Mouse (Mus musculus) lung, embryonic 15.5 days (tissue): ENCODE results near the gene Bcl9. TPM values are rescaled to one million over a fixed set of nuclear protein-coding genes. Genes with fewer than 3 reads are reported as not detected.
A peak's percentile ranks its signal among the peaks of the same experiment; 100 is the strongest.

Experiments
- ATAC-seq: fragments of 200-750 bp; cut with Nextera tagmentation; 2 replicates; pipeline ENCODE4 v1.8.0; 2017; ENCODE audit warnings: moderate number of reproducible peaks, borderline replicate concordance; ENCODE audit not compliant: low FRiP score, low TSS enrichment; ENCODE audit errors: extremely low read depth
- H3K27ac ChIP-seq: fragments of 300-500 bp; sonication (generic); 2 replicates; pipeline ENCODE4 v1.5.1; 2015; ENCODE audit warnings: moderate library complexity, mild to moderate bottlenecking, inconsistent platforms
- H3K27me3 ChIP-seq: fragments of 300-500 bp; sonication (generic); 2 replicates; pipeline ENCODE4 v1.6.1; 2015; ENCODE audit warnings: inconsistent platforms
- H3K36me3 ChIP-seq: fragments of 300-500 bp; sonication (generic); 2 replicates; pipeline ENCODE4 v1.6.1; 2015; ENCODE audit warnings: inconsistent platforms
- H3K4me1 ChIP-seq: fragments of 300-500 bp; sonication (generic); 2 replicates; pipeline ENCODE4 v1.6.1; 2015; ENCODE audit warnings: inconsistent platforms
- H3K4me2 ChIP-seq: fragments of 300-500 bp; sonication (generic); 2 replicates; pipeline ENCODE4 v1.6.1; 2015; ENCODE audit warnings: inconsistent platforms, mild to moderate bottlenecking, moderate library complexity
- H3K4me3 ChIP-seq: fragments of 300-500 bp; sonication (generic); 2 replicates; pipeline ENCODE4 v1.5.1; 2015; ENCODE audit warnings: mild to moderate bottlenecking, inconsistent platforms
- H3K9ac ChIP-seq: fragments of 300-500 bp; sonication (generic); 2 replicates; pipeline ENCODE4 v1.6.1; 2015; ENCODE audit warnings: inconsistent platforms
- H3K9me3 ChIP-seq: fragments of 300-500 bp; sonication (generic); 2 replicates; pipeline ENCODE4 v1.6.1; 2016; ENCODE audit warnings: inconsistent platforms
- WGBS: fragments of 180-500 bp; shearing (Covaris S2); methylation state at CpG from one replicate; pipeline ENCODE4 v1.1.7; 2015; 5-methylcytosine and 5-hydroxymethylcytosine counted together
- polyA plus RNA-seq: library from polyadenylated mRNA; unstranded; fragments of >200 nt; fragmentation: Nextera tagmentation; extraction: Ambion mirVana; gene quantifications from 2 replicates; pipeline ENCODE4 v1.2.1, GENCODE M21; 2015

Bcl9 gene
- polyA plus RNA-seq, 1 experiment from 2014 or later = 46.7 TPM

DNA sequence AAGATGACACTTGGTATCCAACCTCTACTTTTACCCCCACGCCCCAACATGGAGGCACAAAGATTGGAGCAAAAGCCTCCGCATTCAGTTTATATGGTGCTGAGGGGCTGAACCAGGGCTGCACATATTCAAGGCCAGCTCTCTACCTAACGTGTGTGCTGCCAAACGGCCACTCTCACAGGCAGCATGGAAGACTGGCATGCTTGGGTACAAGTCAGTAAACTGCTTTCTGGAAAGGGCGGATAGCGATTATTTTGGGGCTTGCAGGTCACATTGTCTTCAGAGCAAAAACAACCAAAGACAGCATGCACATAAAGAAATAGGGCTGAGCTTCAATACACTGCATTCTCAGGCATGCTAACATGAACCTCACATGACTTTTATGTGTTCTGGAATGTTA is 44.8 kb downstream of the Bcl9 start:
- WGBS = 84% methylated on average over 6 of the region's 6 CpGs
- Histone ChIP-seq H3K27me3 (no peaks in the 10 kb centered on the region), H3K36me3 (no peaks in the 10 kb centered on the region), H3K4me2 (no peak overlapping the region), H3K9me3 (no peaks in the 10 kb centered on the region), H3K9ac (no peak overlapping the region), H3K4me3 (no peak overlapping the region), H3K27ac (no peak overlapping the region), H3K4me1 (peaks cover 15% of the 10 kb centered on the region)
- ATAC-seq = no peak

DNA sequence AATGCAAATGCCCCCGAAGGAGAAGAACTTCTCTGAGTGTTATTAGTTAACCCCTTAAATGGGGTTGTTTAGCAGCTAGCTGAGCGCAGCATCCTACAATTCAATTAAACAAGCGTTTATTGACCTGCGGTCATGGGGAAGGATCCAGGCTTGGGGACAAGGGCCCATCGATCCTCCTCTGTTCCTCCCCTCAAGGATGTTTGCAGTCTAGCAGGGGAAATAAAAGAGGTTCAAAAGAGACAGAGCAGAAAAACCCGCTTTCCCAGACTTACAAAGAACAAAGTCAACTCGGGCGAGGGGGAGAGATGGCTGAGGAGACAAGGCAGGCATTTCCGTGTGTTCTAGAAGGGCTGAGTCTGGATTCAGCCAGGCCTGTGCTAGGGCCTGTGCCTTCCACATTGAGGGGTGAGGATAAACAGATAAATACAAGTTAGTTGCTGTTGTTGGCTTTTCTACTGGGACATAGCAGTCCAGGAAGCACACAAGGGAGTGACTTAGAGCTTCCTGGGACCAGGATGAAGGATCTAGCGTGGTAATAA is 55.0 kb downstream of the Bcl9 start:
- Histone ChIP-seq H3K27me3 (no peaks in the 10 kb centered on the region), H3K4me1 (peaks cover 10% of the 10 kb centered on the region), H3K4me2 (no peak overlapping the region), H3K4me3 (no peak overlapping the region), H3K36me3 (no peaks in the 10 kb centered on the region), H3K27ac (no peak overlapping the region), H3K9ac (no peak overlapping the region), H3K9me3 (no peaks in the 10 kb centered on the region)
- no peak for ATAC-seq
- WGBS = 60% methylated on average over 10 of the region's 10 CpGs

DNA sequence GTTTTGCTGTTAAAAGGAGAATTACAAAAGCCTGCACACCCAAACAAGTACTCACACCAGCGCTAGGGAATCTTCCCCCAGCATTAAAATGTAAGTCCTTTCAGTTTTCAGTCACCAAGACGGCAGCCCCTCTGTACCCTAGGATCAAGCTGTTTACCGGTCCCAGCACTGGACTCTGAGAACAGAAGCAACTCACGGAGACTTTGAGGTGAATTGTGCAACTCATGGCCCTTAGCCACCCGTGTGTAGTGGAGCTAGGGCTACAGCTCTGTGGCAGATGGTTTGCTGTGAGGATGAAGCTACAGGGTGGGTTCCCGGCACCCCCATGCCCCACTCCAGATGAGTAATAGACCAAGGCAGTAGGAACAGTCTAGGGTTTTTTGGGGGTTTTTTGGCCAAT is 55.9 kb downstream of the Bcl9 start:
- Histone ChIP-seq H3K27ac (no peak overlapping the region), H3K36me3 (no peaks in the 10 kb centered on the region), H3K4me2 (no peak overlapping the region), H3K4me1 (peaks cover 10% of the 10 kb centered on the region), H3K9ac (no peak overlapping the region), H3K27me3 (no peaks in the 10 kb centered on the region), H3K9me3 (no peaks in the 10 kb centered on the region), H3K4me3 (no peak overlapping the region)
- ATAC-seq = no peak
- WGBS = 55% methylated on average over 6 of the region's 6 CpGs

DNA sequence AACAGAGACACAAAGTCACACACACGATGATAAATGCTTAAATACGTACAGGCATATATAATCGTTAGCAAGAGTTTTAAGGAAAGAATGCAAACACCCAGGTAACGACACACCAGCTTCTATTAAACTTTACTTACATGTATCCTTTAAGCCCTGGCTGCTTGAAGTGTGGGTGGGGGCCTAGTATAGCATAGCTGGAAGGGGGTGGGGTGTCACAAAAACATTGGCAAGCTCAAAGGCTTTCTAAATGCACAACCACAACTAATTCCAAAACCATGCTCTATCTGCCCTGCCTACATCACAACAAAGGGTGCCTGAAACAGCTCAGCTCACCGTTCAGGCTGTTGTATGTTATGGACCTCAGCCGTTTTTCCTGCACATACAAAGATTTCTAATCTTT is 57.9 kb downstream of the Bcl9 start:
- no peaks in the 10 kb centered on the region for H3K9me3 ChIP-seq
- peaks cover 10% of the 10 kb centered on the region for H3K4me1 ChIP-seq
- no peak overlapping the region for H3K4me2 ChIP-seq
- H3K27ac ChIP-seq = no peak overlapping the region
- no peaks in the 10 kb centered on the region for H3K27me3 ChIP-seq
- H3K9ac ChIP-seq = no peak overlapping the region
- no peak overlapping the region for H3K4me3 ChIP-seq
- 85% methylated on average over 6 of the region's 6 CpGs for WGBS
- no peak for ATAC-seq
- H3K36me3 ChIP-seq = no peaks in the 10 kb centered on the region

DNA sequence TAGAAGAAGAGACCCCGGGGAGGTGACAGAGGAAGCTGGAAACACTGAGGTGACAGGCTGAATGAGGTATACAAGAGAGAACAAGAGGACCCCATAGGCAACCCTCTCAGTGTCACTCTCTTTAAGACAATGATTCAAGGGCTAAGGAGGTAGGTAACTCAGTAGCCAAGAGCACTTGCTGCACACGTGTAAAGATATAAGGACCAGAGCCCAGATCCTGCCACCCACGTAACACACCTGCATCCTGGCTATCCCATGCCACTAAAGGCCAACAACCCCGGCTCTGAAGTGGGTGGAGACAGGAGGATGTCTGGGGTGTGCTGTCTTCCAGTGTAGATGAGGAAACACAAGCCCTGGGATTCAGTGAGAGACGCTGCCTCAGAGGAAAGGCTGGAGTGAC is 58.4 kb downstream of the Bcl9 start:
- no peak for ATAC-seq

DNA sequence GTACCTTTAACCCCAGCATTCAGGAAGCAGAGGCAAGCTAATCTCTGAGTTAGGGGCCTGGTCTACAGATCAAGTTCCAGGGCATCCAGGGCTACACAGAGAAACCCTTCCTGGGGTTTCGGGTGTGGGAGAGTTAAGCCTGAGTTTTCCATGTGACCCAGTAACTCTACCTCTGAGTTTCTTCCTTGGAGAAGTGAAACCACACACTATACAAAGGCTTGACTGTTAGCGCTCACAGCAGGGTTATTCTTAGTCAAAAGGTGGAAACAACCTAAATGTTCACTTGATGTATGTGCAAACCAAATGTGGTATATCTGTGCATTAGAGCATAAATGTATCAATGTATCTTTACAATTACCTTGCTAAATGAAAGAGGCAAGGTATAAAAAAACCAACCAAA is 59.2 kb downstream of the Bcl9 start:
- WGBS = 81% methylated on average over 2 of the region's 2 CpGs
- no peaks in the 10 kb centered on the region for H3K36me3 ChIP-seq
- peaks cover 10% of the 10 kb centered on the region for H3K4me1 ChIP-seq
- ATAC-seq = no peak
- H3K27ac ChIP-seq = no peak overlapping the region
- no peaks in the 10 kb centered on the region for H3K9me3 ChIP-seq
- H3K9ac ChIP-seq = no peak overlapping the region
- no peak overlapping the region for H3K4me3 ChIP-seq
- no peak overlapping the region for H3K4me2 ChIP-seq
- H3K27me3 ChIP-seq = no peaks in the 10 kb centered on the region

More for the DNA sequence above, 58.4 kb downstream of the Bcl9 start:
- Histone ChIP-seq H3K27me3 (no peaks in the 10 kb centered on the region), H3K36me3 (no peaks in the 10 kb centered on the region), H3K4me3 (no peak overlapping the region), H3K9me3 (no peaks in the 10 kb centered on the region), H3K4me1 (peaks cover 10% of the 10 kb centered on the region), H3K9ac (no peak overlapping the region), H3K4me2 (no peak overlapping the region), H3K27ac (no peak overlapping the region)
- 78% methylated on average over 5 of the region's 5 CpGs for WGBS

DNA sequence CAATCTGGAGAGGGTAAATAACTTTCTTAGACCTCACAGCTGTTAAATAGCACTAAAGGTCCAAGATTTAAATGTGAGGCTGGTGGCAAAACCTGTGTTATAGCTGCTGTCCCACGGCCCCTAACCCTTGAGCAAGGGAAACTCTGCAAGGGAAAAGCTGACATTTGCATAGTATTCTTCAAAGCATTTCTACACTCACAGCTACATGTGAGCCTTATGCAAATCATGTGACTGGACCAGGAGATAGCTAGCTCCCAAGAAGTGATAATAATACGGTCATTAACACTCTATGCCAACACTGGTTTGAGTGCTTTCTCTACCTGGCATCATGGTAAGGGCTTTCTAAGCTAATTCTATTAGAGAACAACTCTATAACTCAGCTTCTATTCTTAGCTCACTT is 60.3 kb downstream of the Bcl9 start:
- WGBS = 83% methylated on average over 2 of the region's 2 CpGs
- H3K9me3 ChIP-seq = no peaks in the 10 kb centered on the region
- no peak for ATAC-seq
- no peak overlapping the region for H3K4me2 ChIP-seq
- H3K4me1 ChIP-seq = peaks cover 5% of the 10 kb centered on the region; the same call in 1 of the 2 replicates
- H3K36me3 ChIP-seq = no peaks in the 10 kb centered on the region
- no peak overlapping the region for H3K9ac ChIP-seq
- H3K4me3 ChIP-seq = no peak overlapping the region
- no peaks in the 10 kb centered on the region for H3K27me3 ChIP-seq
- no peak overlapping the region for H3K27ac ChIP-seq

DNA sequence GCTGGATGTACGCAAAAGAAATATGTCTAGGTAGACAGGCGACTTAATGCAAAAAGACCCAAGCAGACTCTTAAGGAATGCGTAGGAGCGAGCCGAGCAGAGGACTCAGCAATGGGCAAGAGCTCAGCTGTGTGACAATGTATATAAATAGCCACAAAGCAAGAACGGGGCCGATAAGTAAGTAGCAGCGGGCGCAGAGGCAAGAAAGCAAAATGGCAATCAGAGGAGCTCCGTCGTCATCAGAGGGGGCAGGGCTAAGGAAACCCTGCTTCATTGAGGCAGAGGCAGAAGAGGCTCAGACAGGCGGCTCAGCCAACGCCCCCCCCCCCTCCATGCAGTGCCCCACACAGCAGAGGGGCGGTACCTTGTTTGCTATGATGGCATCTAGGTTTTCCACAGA is 62.9 kb downstream of the Bcl9 start:
- 82% methylated on average over 14 of the region's 14 CpGs for WGBS
- H3K27ac ChIP-seq = no peak overlapping the region
- no peak for ATAC-seq
- no peaks in the 10 kb centered on the region for H3K27me3 ChIP-seq
- H3K36me3 ChIP-seq = no peaks in the 10 kb centered on the region
- H3K4me2 ChIP-seq = no peak overlapping the region
- no peaks in the 10 kb centered on the region for H3K9me3 ChIP-seq
- H3K4me3 ChIP-seq = no peak overlapping the region
- no peak overlapping the region for H3K9ac ChIP-seq
- H3K4me1 ChIP-seq = no peaks in the 10 kb centered on the region

DNA sequence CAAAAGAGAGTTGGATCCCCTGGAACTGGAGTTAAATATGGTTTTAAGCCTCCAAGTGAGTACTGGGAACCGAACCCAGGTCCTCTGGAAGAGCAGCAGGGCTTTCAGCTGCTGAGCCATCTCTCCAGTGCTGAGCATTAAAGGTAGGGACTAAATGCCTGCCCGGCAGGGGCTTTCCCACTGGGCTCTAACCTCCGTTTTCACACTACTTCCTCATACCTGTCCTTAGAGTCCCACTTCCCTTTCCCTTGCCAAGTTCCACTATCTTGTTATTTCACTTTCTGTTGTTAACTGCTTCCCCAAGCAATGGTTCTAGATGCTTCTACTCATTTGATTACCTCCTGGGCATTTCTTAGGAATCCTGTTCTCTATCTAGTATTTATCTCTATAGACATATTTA is 65.4 kb downstream of the Bcl9 start:
- peaks cover 11% of the 10 kb centered on the region for H3K4me1 ChIP-seq
- no peaks in the 10 kb centered on the region for H3K27me3 ChIP-seq
- no peak overlapping the region for H3K9ac ChIP-seq
- no peak overlapping the region for H3K4me2 ChIP-seq
- no peaks in the 10 kb centered on the region for H3K36me3 ChIP-seq
- no peaks in the 10 kb centered on the region for H3K9me3 ChIP-seq
- no peak overlapping the region for H3K27ac ChIP-seq
- no peak overlapping the region for H3K4me3 ChIP-seq
- WGBS = 73% methylated on average over 3 of the region's 3 CpGs
- ATAC-seq = no peak

DNA sequence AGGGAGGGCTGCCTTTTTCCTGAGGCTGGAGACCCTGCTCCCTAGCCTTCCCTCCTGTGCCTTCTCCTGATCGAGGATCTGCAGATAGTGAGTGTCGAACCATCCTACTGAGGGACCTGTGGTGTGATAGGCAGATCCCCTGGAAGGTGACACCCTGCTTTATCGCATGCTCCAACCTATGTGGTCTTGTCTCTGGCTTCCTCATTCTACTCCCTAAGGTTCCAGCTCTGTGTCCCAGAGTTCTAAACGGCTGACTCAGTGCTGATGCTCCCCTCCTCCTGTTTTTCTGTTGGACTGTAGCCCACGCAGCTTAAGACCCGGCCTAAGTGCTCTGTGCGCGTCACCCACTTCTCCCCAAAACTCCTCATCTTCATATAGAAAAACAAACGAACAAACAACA is 65.9 kb downstream of the Bcl9 start:
- Histone ChIP-seq H3K4me1 (peaks cover 11% of the 10 kb centered on the region), H3K27me3 (no peaks in the 10 kb centered on the region), H3K4me3 (no peak overlapping the region), H3K9ac (no peak overlapping the region), H3K36me3 (no peaks in the 10 kb centered on the region), H3K4me2 (no peak overlapping the region), H3K27ac (no peak overlapping the region), H3K9me3 (no peaks in the 10 kb centered on the region)
- WGBS = 74% methylated on average over 9 of the region's 9 CpGs
- no peak for ATAC-seq

DNA sequence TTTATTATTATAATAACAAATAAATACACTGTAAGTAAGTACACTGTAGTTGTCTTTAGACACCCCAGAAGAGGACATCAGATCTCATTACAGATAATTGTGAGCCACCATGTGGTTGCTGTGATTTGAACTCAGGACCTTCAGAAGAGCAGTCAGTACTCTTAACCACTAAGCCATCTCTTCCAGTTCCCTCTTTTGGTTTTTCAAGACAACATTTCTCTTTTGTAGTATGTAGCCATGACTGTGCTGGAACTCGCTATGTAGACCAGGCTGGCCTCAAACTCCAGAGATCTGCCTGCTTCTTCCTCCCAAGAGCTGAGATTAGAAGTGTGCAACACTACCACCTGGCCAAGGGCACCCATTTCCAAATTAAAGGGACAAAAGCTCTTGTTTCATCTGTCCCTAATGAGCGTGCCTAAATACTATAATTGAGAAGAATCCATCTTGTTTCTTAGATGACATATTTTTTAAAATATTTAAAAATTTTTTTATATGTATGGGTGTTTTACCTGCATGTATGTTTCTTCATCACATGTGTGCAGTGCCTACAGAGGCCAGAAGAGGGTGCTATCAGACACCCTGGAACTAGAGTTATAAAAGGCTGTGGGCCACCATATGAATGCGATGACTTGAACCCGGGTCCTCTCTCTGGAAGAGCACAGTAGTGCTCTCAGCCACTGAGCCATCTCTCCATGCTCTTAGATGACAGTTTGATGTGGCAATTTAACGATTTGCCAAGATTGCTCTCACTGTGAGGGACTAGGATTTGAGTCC is 66.9 kb downstream of the Bcl9 start:
- Histone ChIP-seq H3K9me3 (no peaks in the 10 kb centered on the region), H3K36me3 (no peaks in the 10 kb centered on the region), H3K4me1 (peaks cover 20% of the 10 kb centered on the region), H3K4me3 (no peak overlapping the region), H3K27ac (no peak overlapping the region), H3K9ac (no peak overlapping the region), H3K4me2 (no peak overlapping the region), H3K27me3 (no peaks in the 10 kb centered on the region)
- ATAC-seq = no peak
- WGBS = 96% methylated on average over 5 of the region's 5 CpGs

DNA sequence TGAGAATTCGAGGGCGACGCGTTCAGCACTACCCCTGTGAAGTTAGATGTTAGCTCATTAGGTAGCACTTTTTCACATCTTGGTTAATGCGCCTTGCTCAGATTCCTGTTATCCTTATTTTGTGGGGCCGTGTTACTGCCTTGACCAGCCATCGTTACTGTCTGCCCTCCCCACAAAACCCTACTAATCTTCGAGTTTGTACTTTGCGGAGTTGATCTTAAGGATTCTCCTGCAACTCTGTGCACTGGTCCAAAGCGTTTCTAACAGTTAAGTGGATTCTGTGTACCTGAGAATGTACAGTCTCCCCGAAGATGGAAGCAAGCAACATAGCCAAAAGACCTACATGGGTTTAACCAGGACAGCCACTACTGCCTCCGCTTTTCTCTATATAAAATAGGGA is 69.3 kb downstream of the Bcl9 start:
- H3K9me3 ChIP-seq = no peaks in the 10 kb centered on the region
- H3K4me1 ChIP-seq = peaks cover 28% of the 10 kb centered on the region
- peak overlapping the region; percentile 90 for H3K27ac ChIP-seq
- H3K27me3 ChIP-seq = no peaks in the 10 kb centered on the region
- peak overlapping the region; percentile 79 for H3K4me3 ChIP-seq
- H3K36me3 ChIP-seq = no peaks in the 10 kb centered on the region
- ATAC-seq = no peak
- peak overlapping the region; percentile 85 for H3K4me2 ChIP-seq
- 11% methylated on average over 12 of the region's 12 CpGs for WGBS
- H3K9ac ChIP-seq = peak overlapping the region; percentile 58
